Mouse (Mus musculus) heart, embryonic 14.5 days (tissue): ENCODE results near the gene Stard9. TPM values are rescaled to one million over a fixed set of nuclear protein-coding genes. Genes with fewer than 3 reads are reported as not detected.

Experiments
- ATAC-seq: fragments of 200-750 bp; cut with Nextera tagmentation; 2 replicates; pipeline ENCODE4 v1.8.0; 2017; ENCODE audit warnings: low read depth, moderate TSS enrichment; ENCODE audit not compliant: insufficient number of reproducible peaks, insufficient read depth, low FRiP score
- H3K27ac ChIP-seq, 2 experiments: fragments of 200-500 bp in 1 of 2; fragments of 300-500 bp in 1 of 2; sonication (generic) in 1 of 2; replicated peaks in 1 of 2; 2 replicates each; pipeline ENCODE4 v1.5.1; 2012 to 2014; ENCODE audit warnings: low read depth in 2 of 2, low read length in 2 of 2, control low read depth in 1 of 2, mild to moderate bottlenecking in 1 of 2, mixed read lengths in 1 of 2; ENCODE audit not compliant: control insufficient read depth in 1 of 2, insufficient read depth in 1 of 2
- H3K27me3 ChIP-seq: fragments of 300-500 bp; sonication (generic); 2 replicates; pipeline ENCODE4 v1.6.1; 2014; ENCODE audit warnings: mild to moderate bottlenecking, low read length, control low read depth; ENCODE audit not compliant: control insufficient read depth, insufficient read depth
- H3K36me3 ChIP-seq: fragments of 300-500 bp; sonication (generic); 2 replicates; pipeline ENCODE4 v1.6.1; 2014; ENCODE audit warnings: mild to moderate bottlenecking, control low read depth, low read length, mixed read lengths; ENCODE audit not compliant: control insufficient read depth, insufficient read depth
- H3K4me1 ChIP-seq, 2 experiments: fragments of 200-500 bp in 1 of 2; fragments of 300-500 bp in 1 of 2; sonication (generic) in 1 of 2; 2 replicates each; pipeline ENCODE4 v1.6.1; 2012 to 2014; ENCODE audit warnings: low read length in 2 of 2, control low read depth in 1 of 2, mixed read lengths in 1 of 2; ENCODE audit not compliant: control insufficient read depth in 2 of 2, insufficient read depth in 2 of 2
- H3K4me2 ChIP-seq: fragments of 300-500 bp; sonication (generic); 2 replicates; pipeline ENCODE4 v1.6.1; 2014; ENCODE audit warnings: mild to moderate bottlenecking, low read length
- H3K4me3 ChIP-seq, 2 experiments: fragments of 200-500 bp in 1 of 2; fragments of 300-500 bp in 1 of 2; sonication (generic) in 1 of 2; 2 replicates each; pipeline ENCODE4 v1.5.1; 2012 to 2014; ENCODE audit warnings: low read length in 2 of 2, mild to moderate bottlenecking in 2 of 2, control low read depth in 1 of 2, low read depth in 1 of 2, moderate library complexity in 1 of 2; ENCODE audit not compliant: control insufficient read depth in 1 of 2, insufficient read depth in 1 of 2
- H3K9ac ChIP-seq: fragments of 300-500 bp; sonication (generic); 2 replicates; pipeline ENCODE4 v1.6.1; 2014; ENCODE audit warnings: mild to moderate bottlenecking, low read length
- H3K9me3 ChIP-seq: fragments of 300-500 bp; sonication (generic); 2 replicates; pipeline ENCODE4 v1.6.1; 2016; ENCODE audit warnings: low read length, control low read depth; ENCODE audit not compliant: control insufficient read depth
- WGBS: fragments of 180-500 bp; shearing (Covaris S2); extraction: QIAGEN DNeasy Blood & Tissue Kit; methylation state at CpG from one replicate; pipeline ENCODE4 v1.1.7; 2014; 5-methylcytosine and 5-hydroxymethylcytosine counted together
- polyA plus RNA-seq: library from polyadenylated mRNA; unstranded; fragments of >200 nt; fragmentation: Nextera tagmentation; extraction: Ambion mirVana; gene quantifications from 2 replicates; pipeline ENCODE4 v1.2.1, GENCODE M21; 2014

Gene Stard9
- polyA plus RNA-seq, 1 experiment from 2014 or later = 5.7 TPM

- ATAC-seq = no peak
- H3K9me3 ChIP-seq = no peaks in the 10 kb centered on the region
- WGBS = 100% methylated on average over 2 of the region's 2 CpGs
Observed at GRCm38 (mm10) chr2:120656711-120657110, 27.8 kb downstream of the Stard9 start.

DNA sequence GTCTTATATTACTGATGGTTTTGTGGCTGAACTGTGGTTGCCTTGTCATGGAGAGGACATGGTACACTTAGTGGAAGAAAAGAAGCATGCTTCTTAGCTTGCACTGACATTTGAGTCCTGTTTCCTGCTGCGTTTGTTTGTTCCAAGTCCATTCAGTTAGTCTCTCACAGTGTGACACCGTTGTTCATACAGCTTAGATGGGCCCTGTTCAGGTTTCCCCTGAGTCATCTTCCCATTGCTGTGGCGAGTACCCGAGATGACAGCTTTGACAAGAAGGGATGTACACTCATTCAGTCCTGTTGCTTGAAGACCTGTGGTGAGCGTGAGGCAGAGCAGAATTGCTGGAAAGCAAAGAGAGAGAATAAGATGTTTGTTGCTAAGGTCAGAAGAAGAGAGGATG is 29.6 kb downstream of the Stard9 start:
- H3K27ac ChIP-seq = no peak overlapping the region
- no peaks in the 10 kb centered on the region for H3K9me3 ChIP-seq
- peaks cover 0 to 2% of the 10 kb centered on the region in 2 experiments; a peak in 1 of 4 replicates for H3K4me1 ChIP-seq
- H3K27me3 ChIP-seq = no peaks in the 10 kb centered on the region
- no peaks in the 10 kb centered on the region for H3K36me3 ChIP-seq
- no peak overlapping the region for H3K4me2 ChIP-seq
- no peak for ATAC-seq
- H3K9ac ChIP-seq = no peak overlapping the region
- 68% methylated on average over 5 of the region's 5 CpGs for WGBS
- H3K4me3 ChIP-seq = no peak overlapping the region

More at GRCm38 (mm10) chr2:120656711-120657110, 27.8 kb downstream of the Stard9 start:
- Histone ChIP-seq H3K27ac (no peak overlapping the region), H3K4me3 (no peak overlapping the region), H3K36me3 (no peaks in the 10 kb centered on the region), H3K9ac (no peak overlapping the region), H3K27me3 (no peaks in the 10 kb centered on the region), H3K4me2 (no peak overlapping the region), H3K4me1 (peaks cover 3 to 9% of the 10 kb centered on the region in 2 experiments)

DNA sequence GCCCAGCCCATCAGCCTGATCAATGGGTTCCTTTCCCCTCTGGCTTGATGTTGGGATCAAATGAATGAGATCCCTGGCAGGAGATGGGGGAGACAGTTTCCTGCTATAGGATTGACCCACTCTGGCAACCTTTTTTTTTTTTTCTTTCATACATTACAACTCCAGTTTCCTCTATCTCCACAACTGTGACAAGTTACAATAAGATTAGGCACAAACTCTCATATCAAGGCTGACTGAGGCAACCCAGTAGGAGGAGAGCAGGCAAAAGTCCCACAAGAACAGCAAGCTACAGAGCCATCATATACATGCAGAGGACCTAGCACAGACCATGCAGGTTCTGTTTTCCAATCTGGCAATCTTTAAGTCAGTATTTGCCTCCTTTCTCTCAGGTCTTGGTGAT is 30.4 kb downstream of the Stard9 start:
- Histone ChIP-seq H3K27ac (no peak overlapping the region), H3K27me3 (no peaks in the 10 kb centered on the region), H3K4me2 (no peak overlapping the region), H3K36me3 (no peaks in the 10 kb centered on the region), H3K9ac (no peak overlapping the region), H3K4me3 (no peak overlapping the region), H3K9me3 (no peaks in the 10 kb centered on the region), H3K4me1 (peaks cover 0 to 2% of the 10 kb centered on the region in 2 experiments; a peak in 1 of 4 replicates)
- no peak for ATAC-seq

- Histone ChIP-seq H3K36me3 (0 out of 2 replicates have a peak, but pooled peaks cover 5% of the 10 kb centered on the region), H3K4me2 (no peak overlapping the region), H3K9ac (no peak overlapping the region), H3K27me3 (no peaks in the 10 kb centered on the region), H3K27ac (no peak overlapping the region), H3K4me3 (no peak overlapping the region), H3K4me1 (peaks cover 0 to 2% of the 10 kb centered on the region in 2 experiments; a peak in 1 of 4 replicates), H3K9me3 (no peaks in the 10 kb centered on the region)
- ATAC-seq = no peak
- 59% methylated on average over 5 of the region's 5 CpGs for WGBS
Observed at GRCm38 (mm10) chr2:120660486-120661078, 31.7 kb downstream of the Stard9 start.

- Histone ChIP-seq H3K9ac (no peak overlapping the region), H3K4me1 (peaks cover 0 to 2% of the 10 kb centered on the region in 2 experiments; a peak in 1 of 4 replicates), H3K9me3 (no peaks in the 10 kb centered on the region), H3K4me2 (no peak overlapping the region), H3K36me3 (peaks cover 5% of the 10 kb centered on the region; the same call in 1 of the 2 replicates), H3K27ac (no peak overlapping the region), H3K27me3 (no peaks in the 10 kb centered on the region), H3K4me3 (no peak overlapping the region)
- no peak for ATAC-seq
Observed at GRCm38 (mm10) chr2:120662766-120663165, 33.8 kb downstream of the Stard9 start.

DNA sequence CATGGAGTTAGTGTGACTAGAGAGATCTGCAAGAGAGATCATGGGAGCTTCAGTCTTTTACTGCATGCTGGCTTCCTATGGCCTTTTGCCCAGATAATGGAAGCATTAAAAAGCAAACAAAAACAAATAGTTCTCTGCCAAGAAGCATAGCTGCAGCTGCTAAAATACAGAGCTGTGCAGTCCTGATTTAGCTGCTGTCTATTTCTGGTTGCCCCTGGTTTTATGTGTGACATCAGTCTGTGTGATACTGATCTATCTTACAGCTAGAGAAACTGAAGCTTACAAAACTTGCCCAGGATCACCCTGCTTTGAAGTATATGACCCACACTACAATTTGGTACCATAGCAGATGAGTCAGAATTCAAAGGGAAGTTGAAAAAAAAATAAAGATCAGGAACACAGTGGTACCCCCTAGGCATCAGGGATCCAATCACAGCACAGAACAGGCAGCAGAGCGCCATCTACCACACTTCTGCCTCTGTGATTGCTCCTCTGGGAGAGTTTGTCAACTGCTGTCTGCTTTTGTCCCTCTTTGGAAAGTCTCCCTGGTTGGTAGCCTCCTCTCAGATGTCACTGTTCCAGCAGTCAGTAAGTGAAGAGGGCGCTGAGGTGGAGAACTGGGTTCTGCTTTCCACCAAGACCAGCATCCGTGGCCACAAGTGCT is 34.7 kb downstream of the Stard9 start:
- no peak overlapping the region for H3K4me3 ChIP-seq
- ATAC-seq = no peak
- H3K4me1 ChIP-seq = peaks cover 0 to 2% of the 10 kb centered on the region in 2 experiments; a peak in 1 of 4 replicates

GRCm38 (mm10) chr2:120667446-120667845 is 38.5 kb downstream of the Stard9 start:
- Histone ChIP-seq H3K36me3 (peaks cover 14% of the 10 kb centered on the region), H3K4me3 (no peak overlapping the region), H3K9ac (no peak overlapping the region), H3K4me2 (no peak overlapping the region), H3K27ac (no peak overlapping the region), H3K27me3 (no peaks in the 10 kb centered on the region), H3K4me1 (no peaks in the 10 kb centered on the region; a peak in 1 of 4 replicates), H3K9me3 (no peaks in the 10 kb centered on the region)
- WGBS = 87% methylated on average over 2 of the region's 2 CpGs
- ATAC-seq = no peak

More for the DNA sequence above, 34.7 kb downstream of the Stard9 start:
- H3K4me2 ChIP-seq = no peak overlapping the region
- H3K36me3 ChIP-seq = peaks cover 11% of the 10 kb centered on the region
- no peak overlapping the region for H3K27ac ChIP-seq
- WGBS = 67% methylated on average over 3 of the region's 3 CpGs
- H3K9ac ChIP-seq = no peak overlapping the region
- H3K9me3 ChIP-seq = no peaks in the 10 kb centered on the region
- H3K27me3 ChIP-seq = no peaks in the 10 kb centered on the region
